Mouse (Mus musculus): ENCODE results near the gene Rhox2e. TPM values are rescaled to one million over a fixed set of nuclear protein-coding genes. Genes with fewer than 3 reads are reported as not detected.
A peak's percentile ranks its signal among the peaks of the same experiment; 100 is the strongest.
"Not testable (repeated sequence)": the region's sequence is repeated elsewhere in the genome, so short reads cannot be mapped to it uniquely, and the experiment has no call there.

The Rhox2e gene
- polyA plus RNA-seq (2015; fragmentation: Nextera tagmentation; extraction: Ambion mirVana), result not detected in 2 replicates

GRCm38 (mm10) chrX:37530152-37530551 is at the start of gene Rhox2e:
TSS of gene Rhox2e (plus strand) at chrX:37530452.
- not testable (repeated sequence) for H3K27me3 ChIP-seq (ENCODE audit: insufficient read depth, low read length); H3K27ac ChIP-seq; DNase-seq (ENCODE audit: low spot score); ATAC-seq (replicated peaks; ENCODE audit: low FRiP score, low read depth); H3K4me2 ChIP-seq (ENCODE audit: low read length); H3K4me1 ChIP-seq (replicated peaks; ENCODE audit: insufficient read depth, low read length); H3K9ac ChIP-seq (ENCODE audit: low read depth, low read length); H3K9me3 ChIP-seq (replicated peaks; ENCODE audit: low read length); H3K4me3 ChIP-seq (replicated peaks; ENCODE audit: low read depth, low read length); H3K36me3 ChIP-seq (ENCODE audit: insufficient read depth, low read length)
- 93% methylated on average over 2 of the region's 8 CpGs for WGBS

GRCm38 (mm10) chrX:37514059-37514458 is 16.2 kb upstream of the Rhox2e start, which contains the start of gene Rhox4d:
TSS of gene Rhox4d (plus strand) at chrX:37514359.
- not testable (repeated sequence) for H3K9ac ChIP-seq (ENCODE audit: low read depth, low read length); H3K9me3 ChIP-seq (replicated peaks; ENCODE audit: low read length); H3K36me3 ChIP-seq (ENCODE audit: insufficient read depth, low read length); ATAC-seq (replicated peaks; ENCODE audit: low FRiP score, low read depth); DNase-seq (ENCODE audit: low spot score); H3K4me1 ChIP-seq (replicated peaks; ENCODE audit: insufficient read depth, low read length); H3K4me2 ChIP-seq (ENCODE audit: low read length); H3K27me3 ChIP-seq (ENCODE audit: insufficient read depth, low read length); H3K4me3 ChIP-seq (replicated peaks; ENCODE audit: low read depth, low read length); H3K27ac ChIP-seq
- 96% methylated on average over 15 of the region's 18 CpGs for WGBS

- H3K4me1 ChIP-seq (replicated peaks; ENCODE audit: insufficient read depth, low read length); ATAC-seq (replicated peaks; ENCODE audit: low FRiP score, low read depth); H3K36me3 ChIP-seq (ENCODE audit: insufficient read depth, low read length); H3K4me2 ChIP-seq (ENCODE audit: low read length); H3K27me3 ChIP-seq (ENCODE audit: insufficient read depth, low read length); H3K9ac ChIP-seq (ENCODE audit: low read depth, low read length); H3K4me3 ChIP-seq (replicated peaks; ENCODE audit: low read depth, low read length); DNase-seq (ENCODE audit: low spot score); H3K27ac ChIP-seq; H3K9me3 ChIP-seq (replicated peaks; ENCODE audit: low read length): not testable (repeated sequence)
- WGBS, result no CpG with 5 or more reads among the region's 4 CpGs
Measured at GRCm38 (mm10) chrX:37541719-37542118, 11.5 kb downstream of the Rhox2e start, which contains the start of gene Rhox3e. TSS of gene Rhox3e (plus strand) at chrX:37542019.

- H3K9ac ChIP-seq (ENCODE audit: low read depth, low read length); H3K4me2 ChIP-seq (ENCODE audit: low read length); ATAC-seq (replicated peaks; ENCODE audit: low FRiP score, low read depth); H3K9me3 ChIP-seq (replicated peaks; ENCODE audit: low read length); H3K27ac ChIP-seq; H3K4me1 ChIP-seq (replicated peaks; ENCODE audit: insufficient read depth, low read length); H3K36me3 ChIP-seq (ENCODE audit: insufficient read depth, low read length); H3K4me3 ChIP-seq (replicated peaks; ENCODE audit: low read depth, low read length); H3K27me3 ChIP-seq (ENCODE audit: insufficient read depth, low read length); DNase-seq (ENCODE audit: low spot score): not testable (repeated sequence)
- WGBS, result 95% methylated on average over 10 of the region's 18 CpGs
Measured at GRCm38 (mm10) chrX:37557112-37557511, 26.9 kb downstream of the Rhox2e start, which contains the start of gene Rhox4e. TSS of gene Rhox4e (plus strand) at chrX:37557412.

- H3K27me3 ChIP-seq (ENCODE audit: insufficient read depth, low read length); H3K4me1 ChIP-seq (replicated peaks; ENCODE audit: insufficient read depth, low read length); H3K36me3 ChIP-seq (ENCODE audit: insufficient read depth, low read length); H3K27ac ChIP-seq; H3K9ac ChIP-seq (ENCODE audit: low read depth, low read length); H3K4me2 ChIP-seq (ENCODE audit: low read length); ATAC-seq (replicated peaks; ENCODE audit: low FRiP score, low read depth); H3K4me3 ChIP-seq (replicated peaks; ENCODE audit: low read depth, low read length); DNase-seq (ENCODE audit: low spot score); H3K9me3 ChIP-seq (replicated peaks; ENCODE audit: low read length): not testable (repeated sequence)
- WGBS, result 92% methylated on average over 6 of the region's 8 CpGs
Measured at GRCm38 (mm10) chrX:37571105-37571504, 40.9 kb downstream of the Rhox2e start, which contains the start of gene Rhox2f. TSS of gene Rhox2f (plus strand) at chrX:37571405.

- H3K27ac ChIP-seq; H3K27me3 ChIP-seq (ENCODE audit: insufficient read depth, low read length); H3K4me2 ChIP-seq (ENCODE audit: low read length); H3K36me3 ChIP-seq (ENCODE audit: insufficient read depth, low read length); H3K4me3 ChIP-seq (replicated peaks; ENCODE audit: low read depth, low read length); H3K9me3 ChIP-seq (replicated peaks; ENCODE audit: low read length); ATAC-seq (replicated peaks; ENCODE audit: low FRiP score, low read depth); H3K4me1 ChIP-seq (replicated peaks; ENCODE audit: insufficient read depth, low read length); H3K9ac ChIP-seq (ENCODE audit: low read depth, low read length): not testable (repeated sequence)
- 40% methylated on average over 2 of the region's 2 CpGs for WGBS
- DNase-seq (ENCODE audit: low spot score), result peak; percentile 0
Measured at GRCm38 (mm10) chrX:37572638-37573037, 42.4 kb downstream of the Rhox2e start.

GRCm38 (mm10) chrX:37580692-37581091 is 50.4 kb downstream of the Rhox2e start, which contains the start of gene Rhox3f:
TSS of gene Rhox3f (plus strand) at chrX:37580992.
- not testable (repeated sequence) for H3K36me3 ChIP-seq (ENCODE audit: insufficient read depth, low read length); H3K4me2 ChIP-seq (ENCODE audit: low read length); H3K27me3 ChIP-seq (ENCODE audit: insufficient read depth, low read length); ATAC-seq (replicated peaks; ENCODE audit: low FRiP score, low read depth); H3K4me1 ChIP-seq (replicated peaks; ENCODE audit: insufficient read depth, low read length); H3K4me3 ChIP-seq (replicated peaks; ENCODE audit: low read depth, low read length); H3K9ac ChIP-seq (ENCODE audit: low read depth, low read length); H3K27ac ChIP-seq; DNase-seq (ENCODE audit: low spot score); H3K9me3 ChIP-seq (replicated peaks; ENCODE audit: low read length)

Other genes with a start within 250 kb of the Rhox2e start
- gene Rhox3a2, start 150.4 kb upstream of the Rhox2e start, polyA plus RNA-seq (2015; fragmentation: Nextera tagmentation; extraction: Ambion mirVana), result not detected in 2 replicates
- gene Rhox4a2, start 139.6 kb upstream of the Rhox2e start, polyA plus RNA-seq (2015; fragmentation: Nextera tagmentation; extraction: Ambion mirVana), result not detected in 2 replicates
- not detected in 2 replicates for gene Rhox2b, start 118.4 kb upstream of the Rhox2e start, polyA plus RNA-seq (2015; fragmentation: Nextera tagmentation; extraction: Ambion mirVana)
- gene Rhox4b, start 98.0 kb upstream of the Rhox2e start, polyA plus RNA-seq (2015; fragmentation: Nextera tagmentation; extraction: Ambion mirVana), result not detected in 2 replicates
- gene Rhox2c, start 76.8 kb upstream of the Rhox2e start, polyA plus RNA-seq (2015; fragmentation: Nextera tagmentation; extraction: Ambion mirVana), result not detected in 2 replicates
- not detected in 2 replicates for gene Rhox3c, start 71.9 kb upstream of the Rhox2e start, polyA plus RNA-seq (2015; fragmentation: Nextera tagmentation; extraction: Ambion mirVana)
- not detected in 2 replicates for gene Rhox4c, start 50.1 kb upstream of the Rhox2e start, polyA plus RNA-seq (2015; fragmentation: Nextera tagmentation; extraction: Ambion mirVana)
- gene Rhox2d, start 37.0 kb upstream of the Rhox2e start, polyA plus RNA-seq (2015; fragmentation: Nextera tagmentation; extraction: Ambion mirVana), result not detected in 2 replicates
- not detected in 2 replicates for gene Rhox4d, start 16.1 kb upstream of the Rhox2e start, polyA plus RNA-seq (2015; fragmentation: Nextera tagmentation; extraction: Ambion mirVana)
- gene Rhox3e, start 11.6 kb downstream of the Rhox2e start, polyA plus RNA-seq (2015; fragmentation: Nextera tagmentation; extraction: Ambion mirVana), result not detected in 2 replicates
- not detected in 2 replicates for gene Rhox4e, start 27.0 kb downstream of the Rhox2e start, polyA plus RNA-seq (2015; fragmentation: Nextera tagmentation; extraction: Ambion mirVana)
- not detected in 2 replicates for gene Rhox2f, start 41.0 kb downstream of the Rhox2e start, polyA plus RNA-seq (2015; fragmentation: Nextera tagmentation; extraction: Ambion mirVana)
- gene Rhox3f, start 50.5 kb downstream of the Rhox2e start, polyA plus RNA-seq (2015; fragmentation: Nextera tagmentation; extraction: Ambion mirVana), result not detected in 2 replicates
- gene Rhox4f, start 77.3 kb downstream of the Rhox2e start, polyA plus RNA-seq (2015; fragmentation: Nextera tagmentation; extraction: Ambion mirVana), result not detected in 2 replicates
- gene Rhox3g, start 98.2 kb downstream of the Rhox2e start, polyA plus RNA-seq (2015; fragmentation: Nextera tagmentation; extraction: Ambion mirVana), result not detected in 2 replicates
- gene Rhox2g, start 113.0 kb downstream of the Rhox2e start, polyA plus RNA-seq (2015; fragmentation: Nextera tagmentation; extraction: Ambion mirVana), result not detected in 2 replicates
- not detected in 2 replicates for gene Rhox4g, start 120.9 kb downstream of the Rhox2e start, polyA plus RNA-seq (2015; fragmentation: Nextera tagmentation; extraction: Ambion mirVana)
- not detected in 2 replicates for gene Rhox3h, start 138.3 kb downstream of the Rhox2e start, polyA plus RNA-seq (2015; fragmentation: Nextera tagmentation; extraction: Ambion mirVana)
- gene Rhox2h, start 142.8 kb downstream of the Rhox2e start, polyA plus RNA-seq (2015; fragmentation: Nextera tagmentation; extraction: Ambion mirVana), result not detected in 2 replicates

Measured in kidney, postnatal 0 days (tissue).